Mouse (Mus musculus): ENCODE measurements around the gene Klk12.

Gene Klk12

GRCm38 (mm10) chr7:43789295-43789694, 20.6 kb downstream of the Klk12 start:
- in situ Hi-C loops (cut with MboI, MseI) = loop anchor here (25.0 kb wide), 1 partner anchor 673 kb away; the partner anchor contains the start of genes Aspdh and Josd2

GRCm38 (mm10) chr7:43791591-43791990, 22.9 kb downstream of the Klk12 start, which contains the start of gene Klk9:
Gene Klk9 (plus strand): TSS chr7:43791891.
- in situ Hi-C loops (cut with MboI, MseI) = loop anchor here (25.0 kb wide), 1 partner anchor 671 kb away; the partner anchor contains the start of genes Aspdh and Josd2

- in situ Hi-C loops (cut with MboI, MseI) = loop anchor here (25.0 kb wide), 1 partner anchor 666 kb away; the partner anchor contains the start of genes Aspdh and Josd2
These were observed 27.7 kb downstream of the Klk12 start for GRCm38 (mm10) chr7:43796355-43796754.

- in situ Hi-C loops (cut with MboI, MseI) = loop anchor here (25.0 kb wide), 1 partner anchor 665 kb away; the partner anchor contains the start of genes Aspdh and Josd2
These were observed 28.7 kb downstream of the Klk12 start, which contains the start of gene Klk8 for GRCm38 (mm10) chr7:43797333-43797769. Gene Klk8 (plus strand): TSS chr7:43797577.

GRCm38 (mm10) chr7:43797844-43798462, 29.3 kb downstream of the Klk12 start:
- in situ Hi-C loops (cut with MboI, MseI) = loop anchor here (25.0 kb wide), 1 partner anchor 664 kb away; the partner anchor contains the start of genes Aspdh and Josd2

GRCm38 (mm10) chr7:43799876-43800275, 31.2 kb downstream of the Klk12 start:
- in situ Hi-C loops (cut with MboI, MseI) = loop anchor here (25.0 kb wide), 1 partner anchor 662 kb away; the partner anchor contains the start of genes Aspdh and Josd2

- in situ Hi-C loops (cut with MboI, MseI) = loop anchor here (5.0 kb wide), 1 partner anchor 34 kb away; no protein-coding TSS in a partner anchor
These were observed 42.3 kb downstream of the Klk12 start, which contains the start of gene Klk7 for GRCm38 (mm10) chr7:43810994-43811393. Gene Klk7 (plus strand): TSS chr7:43811294.

GRCm38 (mm10) chr7:43815211-43815610, 46.5 kb downstream of the Klk12 start:
- in situ Hi-C loops (cut with MboI, MseI) = no loop called here

- in situ Hi-C loops (cut with MboI, MseI) = no loop called here
These were observed 48.0 kb downstream of the Klk12 start for GRCm38 (mm10) chr7:43816746-43817145.

- in situ Hi-C loops (cut with MboI, MseI) = loop anchor here (10.0 kb wide), 1 partner anchor 363 kb away; the partner anchor contains the start of gene Klk1b24
These were observed 52.9 kb downstream of the Klk12 start for GRCm38 (mm10) chr7:43821581-43821980.
